Mouse (Mus musculus) embryo, embryonic 11 days (tissue): Measurements from ENCODE around the gene Ptprf.
A peak's percentile ranks its signal among the peaks of the same experiment; 100 is the strongest.

Source experiments
- DNase-seq: peaks from one replicate; pipeline ENCODE4 v3.0.0-alpha.2; 2015

The Ptprf gene

GRCm38 (mm10) chr4:118254953-118255352 lies 36.3 kb downstream of the Ptprf start:
- no peak for DNase-seq

- no peak for DNase-seq
Measured at GRCm38 (mm10) chr4:118247323-118247722, 43.9 kb downstream of the Ptprf start.

GRCm38 (mm10) chr4:118245847-118246246 lies 45.4 kb downstream of the Ptprf start:
- DNase-seq = no peak

GRCm38 (mm10) chr4:118243791-118244190 lies 47.4 kb downstream of the Ptprf start:
- no peak for DNase-seq

- DNase-seq = no peak
Measured at GRCm38 (mm10) chr4:118243298-118243697, 47.9 kb downstream of the Ptprf start.

GRCm38 (mm10) chr4:118239960-118240689 lies 51.1 kb downstream of the Ptprf start:
- no peak for DNase-seq

- DNase-seq = no peak
Measured at GRCm38 (mm10) chr4:118238666-118239065, 52.5 kb downstream of the Ptprf start.

GRCm38 (mm10) chr4:118236871-118237270 lies 54.3 kb downstream of the Ptprf start:
- DNase-seq = no peak

GRCm38 (mm10) chr4:118234711-118235388 lies 56.4 kb downstream of the Ptprf start:
- DNase-seq = peak; percentile 18

- no peak for DNase-seq
Measured at GRCm38 (mm10) chr4:118233886-118234285, 57.3 kb downstream of the Ptprf start.

GRCm38 (mm10) chr4:118231861-118232260 lies 59.3 kb downstream of the Ptprf start:
- DNase-seq = no peak

- no peak for DNase-seq
Measured at GRCm38 (mm10) chr4:118229035-118229770, 62.0 kb downstream of the Ptprf start.

- no peak for DNase-seq
Measured at GRCm38 (mm10) chr4:118227398-118227797, 63.8 kb downstream of the Ptprf start.

GRCm38 (mm10) chr4:118221261-118221660 lies 69.9 kb downstream of the Ptprf start:
- no peak for DNase-seq

- DNase-seq = no peak
Measured at GRCm38 (mm10) chr4:118220756-118221155, 70.4 kb downstream of the Ptprf start.

GRCm38 (mm10) chr4:118219487-118219886 lies 71.7 kb downstream of the Ptprf start:
- DNase-seq = no peak

- no peak for DNase-seq
Measured at GRCm38 (mm10) chr4:118218521-118218920, 72.7 kb downstream of the Ptprf start.

- peak; percentile 69 for DNase-seq
Measured at GRCm38 (mm10) chr4:118216726-118217595, 74.2 kb downstream of the Ptprf start.

GRCm38 (mm10) chr4:118214891-118215290 lies 76.3 kb downstream of the Ptprf start:
- no peak for DNase-seq

- peak; percentile 45 for DNase-seq
Measured at GRCm38 (mm10) chr4:118206918-118207640, 84.1 kb downstream of the Ptprf start.

GRCm38 (mm10) chr4:118205906-118206305 lies 85.3 kb downstream of the Ptprf start:
- no peak for DNase-seq

- DNase-seq = no peak
Measured at GRCm38 (mm10) chr4:118199093-118199492, 92.1 kb downstream of the Ptprf start.
